Mouse (Mus musculus) heart, embryonic 13.5 days (tissue): ENCODE results near the gene Lrrc29. TPM values are rescaled to one million over a fixed set of nuclear protein-coding genes. Genes with fewer than 3 reads are reported as not detected.
"Not testable (repeated sequence)": the region's sequence is repeated elsewhere in the genome, so short reads cannot be mapped to it uniquely, and the experiment has no call there.

Source experiments
- ATAC-seq: fragments of 200-750 bp; cut with Nextera tagmentation; 2 replicates; pipeline ENCODE4 v1.8.0; 2017; ENCODE audit warnings: moderate TSS enrichment; ENCODE audit not compliant: insufficient number of reproducible peaks, low FRiP score, low TSS enrichment; ENCODE audit errors: extremely low read depth
- H3K27ac ChIP-seq: fragments of 300-500 bp; sonication (generic); replicated peaks from 2 replicates; pipeline ENCODE4 v1.5.1; 2015; ENCODE audit warnings: moderate library complexity, mild to moderate bottlenecking, inconsistent platforms
- H3K27me3 ChIP-seq: fragments of 300-500 bp; sonication (generic); replicated peaks from 2 replicates; pipeline ENCODE4 v1.6.1; 2015; ENCODE audit warnings: mild to moderate bottlenecking, inconsistent platforms
- H3K36me3 ChIP-seq: fragments of 300-500 bp; sonication (generic); 2 replicates; pipeline ENCODE4 v1.6.1; 2015; ENCODE audit warnings: mild to moderate bottlenecking, inconsistent platforms
- H3K4me1 ChIP-seq: fragments of 300-500 bp; sonication (generic); 2 replicates; pipeline ENCODE4 v1.6.1; 2015; ENCODE audit warnings: inconsistent platforms
- H3K4me2 ChIP-seq: fragments of 300-500 bp; sonication (generic); 2 replicates; pipeline ENCODE4 v1.6.1; 2015; ENCODE audit warnings: inconsistent platforms, mild to moderate bottlenecking, moderate library complexity
- H3K4me3 ChIP-seq: fragments of 300-500 bp; sonication (generic); 2 replicates; pipeline ENCODE4 v1.5.1; 2015; ENCODE audit warnings: moderate library complexity, mild to moderate bottlenecking, inconsistent platforms
- H3K9ac ChIP-seq: fragments of 300-500 bp; sonication (generic); 2 replicates; pipeline ENCODE4 v1.6.1; 2015; ENCODE audit warnings: inconsistent platforms, mild to moderate bottlenecking, moderate library complexity
- H3K9me3 ChIP-seq: fragments of 300-500 bp; sonication (generic); 2 replicates; pipeline ENCODE4 v1.6.1; 2016; ENCODE audit warnings: inconsistent platforms
- WGBS: fragments of 180-500 bp; shearing (Covaris S2); methylation state at CpG from one replicate; pipeline ENCODE4 v1.1.7; 2015; ENCODE audit warnings: mixed read lengths; 5-methylcytosine and 5-hydroxymethylcytosine counted together
- polyA plus RNA-seq: library from polyadenylated mRNA; unstranded; fragments of >200 nt; fragmentation: Nextera tagmentation; extraction: Ambion mirVana; gene quantifications from 2 replicates; pipeline ENCODE4 v1.2.1, GENCODE M21; 2015

Gene Lrrc29
- polyA plus RNA-seq, 1 experiment from 2014 or later, result 1.2 TPM

DNA sequence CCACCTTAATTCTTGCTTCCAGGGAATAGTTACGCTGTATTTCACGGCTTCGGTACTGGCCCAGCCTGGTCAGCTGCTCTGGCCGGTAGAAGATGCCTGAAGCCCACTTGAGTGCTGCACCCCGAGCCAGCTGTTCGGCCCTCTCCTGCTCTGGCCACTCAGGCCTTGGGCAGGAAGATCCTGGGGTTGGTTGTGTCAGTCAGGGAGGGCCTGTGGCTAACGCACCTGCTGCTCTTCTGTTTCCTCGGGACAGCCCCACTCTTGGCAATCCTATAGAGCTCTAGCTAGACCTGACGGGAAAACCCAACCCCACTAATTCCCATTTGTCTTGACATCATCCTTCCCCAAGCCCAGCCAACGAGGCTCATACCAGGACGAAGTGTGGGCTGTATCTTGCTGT, 30.8 kb downstream of the Lrrc29 start:
- ATAC-seq, result no peak
- 45% methylated on average over 11 of the region's 11 CpGs for WGBS

DNA sequence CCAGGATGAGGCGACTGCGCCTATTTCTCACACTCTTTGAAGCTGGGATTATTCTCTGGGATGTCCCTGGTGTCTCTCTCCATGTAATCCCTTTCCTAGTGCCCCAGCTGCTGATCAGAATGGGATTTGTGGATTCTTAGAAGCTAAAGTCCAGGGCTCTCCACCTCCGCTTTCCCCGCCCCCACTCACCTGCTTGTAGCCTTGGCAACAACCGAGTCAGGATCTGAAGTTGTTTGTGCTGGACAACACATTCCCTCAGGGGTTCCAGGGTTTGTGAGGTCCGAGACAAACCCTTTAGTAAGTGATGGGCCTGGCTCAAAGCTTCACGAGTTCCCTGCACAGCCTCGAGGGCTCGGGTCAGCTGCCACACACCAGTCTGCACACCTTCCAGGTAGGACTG, 31.3 kb downstream of the Lrrc29 start:
- H3K27ac ChIP-seq, result no peak overlapping the region
- peak overlapping the region; percentile 40 for H3K4me3 ChIP-seq
- ATAC-seq, result no peak
- peaks cover 12% of the 10 kb centered on the region for H3K36me3 ChIP-seq
- peaks cover 40% of the 10 kb centered on the region for H3K27me3 ChIP-seq
- 70% methylated on average over 9 of the region's 9 CpGs for WGBS
- H3K4me2 ChIP-seq, result peak overlapping the region; percentile 98
- peaks cover 38% of the 10 kb centered on the region for H3K4me1 ChIP-seq
- no peaks in the 10 kb centered on the region for H3K9me3 ChIP-seq
- H3K9ac ChIP-seq, result peak overlapping the region; percentile 61

More for the DNA sequence above, 30.8 kb downstream of the Lrrc29 start:
- peak overlapping the region; percentile 98 for H3K4me2 ChIP-seq
- peak overlapping the region; percentile 75 for H3K27ac ChIP-seq
- peaks cover 17% of the 10 kb centered on the region for H3K36me3 ChIP-seq
- no peaks in the 10 kb centered on the region for H3K9me3 ChIP-seq
- H3K27me3 ChIP-seq, result peaks cover 35% of the 10 kb centered on the region
- H3K9ac ChIP-seq, result peak overlapping the region; percentile 61
- peaks cover 37% of the 10 kb centered on the region for H3K4me1 ChIP-seq
- peak overlapping the region; percentile 40 for H3K4me3 ChIP-seq

DNA sequence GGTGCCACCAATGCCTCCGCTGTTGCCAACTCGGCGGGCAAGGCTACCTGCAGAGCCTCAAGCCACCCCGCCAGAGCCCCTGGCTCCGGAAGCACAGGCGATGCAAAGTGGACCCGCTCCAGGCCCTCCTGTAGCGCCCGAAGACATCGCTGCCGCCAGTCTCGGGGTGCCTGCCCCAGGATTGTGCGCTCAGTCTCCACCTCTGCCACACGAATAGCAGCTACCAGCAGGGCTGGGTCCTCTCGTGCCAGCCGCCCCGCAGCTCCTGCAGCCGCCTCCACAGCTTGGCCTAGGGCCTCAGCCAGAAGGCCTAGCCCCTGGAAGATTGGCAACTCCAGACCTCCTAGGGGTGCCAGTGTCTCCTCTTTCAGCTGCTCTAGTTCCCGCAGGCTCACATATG, 32.7 kb downstream of the Lrrc29 start:
- ATAC-seq, result no peak

DNA sequence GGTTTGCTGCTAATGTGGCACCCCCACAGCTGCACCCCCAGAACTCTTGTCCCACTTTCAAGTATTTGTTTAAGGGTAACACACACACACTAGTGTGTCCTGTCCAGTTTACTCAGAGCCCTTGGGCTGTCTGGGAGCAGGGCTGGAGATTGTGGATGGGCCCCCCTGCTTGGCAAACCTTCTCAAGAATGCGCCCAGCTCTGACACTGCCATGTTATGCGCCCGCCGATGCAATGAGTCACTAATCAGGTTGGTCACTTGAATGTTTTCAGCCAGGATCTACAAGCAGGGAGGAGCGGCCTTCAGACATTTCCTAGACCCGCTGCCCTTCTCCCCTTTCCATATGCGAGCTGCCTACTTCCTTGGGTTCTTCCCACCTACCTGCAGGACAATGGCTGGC, 33.6 kb downstream of the Lrrc29 start:
- H3K4me1 ChIP-seq, result peaks cover 39% of the 10 kb centered on the region
- H3K27ac ChIP-seq, result no peak overlapping the region
- WGBS, result 68% methylated on average over 7 of the region's 7 CpGs
- no peaks in the 10 kb centered on the region for H3K36me3 ChIP-seq
- no peak overlapping the region for H3K9ac ChIP-seq
- H3K4me3 ChIP-seq, result no peak overlapping the region
- H3K9me3 ChIP-seq, result no peaks in the 10 kb centered on the region
- no peak overlapping the region for H3K4me2 ChIP-seq
- ATAC-seq, result no peak
- H3K27me3 ChIP-seq, result peaks cover 42% of the 10 kb centered on the region

More for the DNA sequence above, 32.7 kb downstream of the Lrrc29 start:
- Histone ChIP-seq H3K9me3 (no peaks in the 10 kb centered on the region), H3K27me3 (peaks cover 42% of the 10 kb centered on the region), H3K36me3 (no peaks in the 10 kb centered on the region), H3K4me1 (peaks cover 39% of the 10 kb centered on the region), H3K4me2 (no peak overlapping the region), H3K4me3 (no peak overlapping the region), H3K9ac (no peak overlapping the region), H3K27ac (no peak overlapping the region)
- WGBS, result 60% methylated on average over 19 of the region's 19 CpGs

DNA sequence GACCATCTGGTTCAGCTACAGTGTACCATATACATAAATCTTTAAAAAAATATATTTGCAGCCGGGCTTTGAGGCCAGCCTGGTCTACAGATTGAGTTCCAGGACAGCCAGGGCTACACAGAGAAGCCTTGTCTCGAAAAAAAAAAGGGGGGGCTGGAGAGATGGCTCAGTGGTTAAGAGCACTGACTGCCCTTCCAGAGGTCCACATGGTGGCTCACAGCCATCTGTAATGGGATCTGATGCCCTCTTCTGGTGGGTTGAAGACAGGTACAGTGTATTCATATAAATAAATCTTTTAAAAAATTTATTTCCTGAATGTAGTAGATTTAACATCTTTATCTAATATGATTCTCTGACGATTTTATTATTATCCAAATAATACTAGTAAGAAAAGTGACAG, 34.3 kb downstream of the Lrrc29 start:
- H3K27ac ChIP-seq, H3K4me2 ChIP-seq, H3K9me3 ChIP-seq, H3K4me3 ChIP-seq, ATAC-seq, H3K36me3 ChIP-seq, H3K9ac ChIP-seq: not testable (repeated sequence)
- 56% methylated on average over 3 of the region's 3 CpGs for WGBS
- Histone ChIP-seq H3K27me3 (peaks cover 42% of the 10 kb centered on the region), H3K4me1 (peaks cover 34% of the 10 kb centered on the region)

DNA sequence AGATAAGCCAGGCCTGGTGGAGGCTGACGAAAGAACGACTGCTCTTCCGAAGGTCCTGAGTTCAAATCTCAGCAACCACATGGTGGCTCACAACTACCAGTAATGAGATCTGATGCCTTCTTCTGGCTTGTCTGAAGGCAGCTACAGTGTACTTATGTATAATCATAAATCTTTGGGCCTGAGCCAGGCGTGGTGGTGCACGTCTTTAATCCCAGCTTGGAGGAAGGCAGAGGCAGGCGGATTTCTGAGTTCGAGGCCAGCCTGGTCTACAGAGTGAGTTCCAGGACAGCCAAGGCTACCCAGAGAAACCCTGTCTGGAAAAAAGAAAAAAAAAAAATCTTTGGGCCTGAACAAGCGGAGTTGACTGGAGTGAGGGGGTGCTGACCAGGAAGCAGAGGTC, 34.7 kb downstream of the Lrrc29 start:
- not testable (repeated sequence) for ATAC-seq, H3K4me2 ChIP-seq, H3K27ac ChIP-seq, H3K4me3 ChIP-seq, H3K9me3 ChIP-seq, H3K9ac ChIP-seq, H3K36me3 ChIP-seq
- peaks cover 30% of the 10 kb centered on the region for H3K4me1 ChIP-seq
- WGBS, result 75% methylated on average over 8 of the region's 8 CpGs
- peaks cover 46% of the 10 kb centered on the region for H3K27me3 ChIP-seq

DNA sequence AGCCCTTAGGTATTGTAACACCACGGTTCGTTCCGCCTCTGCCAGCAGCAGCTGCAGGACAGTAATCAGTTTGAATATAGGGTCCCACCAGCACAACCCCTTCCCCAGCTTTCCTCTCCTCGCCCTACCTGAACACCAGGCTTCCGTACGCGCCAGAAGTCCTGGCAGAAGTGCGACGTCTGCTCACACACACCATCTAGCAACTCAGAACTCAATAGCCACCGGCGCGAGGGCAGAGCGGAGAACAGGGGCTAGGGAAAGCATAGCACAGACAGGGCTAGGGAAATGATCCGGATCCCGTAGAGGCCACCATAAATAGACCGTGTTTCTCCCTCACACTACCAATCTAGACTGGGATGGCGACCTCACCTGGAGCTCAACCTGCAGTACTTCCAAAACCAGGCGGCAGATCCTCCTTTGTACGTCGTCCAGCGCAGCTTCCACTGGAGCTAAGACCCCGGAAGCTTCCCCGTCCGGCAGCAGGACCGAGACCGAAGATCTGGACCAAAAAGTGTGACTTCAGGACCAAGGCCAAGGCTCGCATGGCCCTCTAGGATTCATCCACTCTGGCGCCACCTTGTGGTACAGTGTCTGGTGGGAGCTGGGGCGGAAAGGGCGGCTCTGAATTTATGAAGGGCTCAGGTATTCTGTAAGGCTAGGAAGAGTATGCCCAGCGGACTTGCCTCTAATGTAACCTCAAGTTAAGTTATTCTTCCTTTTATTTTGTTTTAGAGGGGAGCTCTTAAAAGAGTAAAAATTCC, 35.3 kb downstream of the Lrrc29 start:
- Histone ChIP-seq H3K4me2 (peak overlapping the region; percentile 90), H3K9ac (no peak overlapping the region), H3K27me3 (peaks cover 49% of the 10 kb centered on the region), H3K9me3 (no peaks in the 10 kb centered on the region), H3K36me3 (no peaks in the 10 kb centered on the region), H3K27ac (no peak overlapping the region), H3K4me3 (peak overlapping the region; percentile 59), H3K4me1 (peaks cover 26% of the 10 kb centered on the region)
- WGBS, result 8% methylated on average over 31 of the region's 31 CpGs
- ATAC-seq, result no peak

DNA sequence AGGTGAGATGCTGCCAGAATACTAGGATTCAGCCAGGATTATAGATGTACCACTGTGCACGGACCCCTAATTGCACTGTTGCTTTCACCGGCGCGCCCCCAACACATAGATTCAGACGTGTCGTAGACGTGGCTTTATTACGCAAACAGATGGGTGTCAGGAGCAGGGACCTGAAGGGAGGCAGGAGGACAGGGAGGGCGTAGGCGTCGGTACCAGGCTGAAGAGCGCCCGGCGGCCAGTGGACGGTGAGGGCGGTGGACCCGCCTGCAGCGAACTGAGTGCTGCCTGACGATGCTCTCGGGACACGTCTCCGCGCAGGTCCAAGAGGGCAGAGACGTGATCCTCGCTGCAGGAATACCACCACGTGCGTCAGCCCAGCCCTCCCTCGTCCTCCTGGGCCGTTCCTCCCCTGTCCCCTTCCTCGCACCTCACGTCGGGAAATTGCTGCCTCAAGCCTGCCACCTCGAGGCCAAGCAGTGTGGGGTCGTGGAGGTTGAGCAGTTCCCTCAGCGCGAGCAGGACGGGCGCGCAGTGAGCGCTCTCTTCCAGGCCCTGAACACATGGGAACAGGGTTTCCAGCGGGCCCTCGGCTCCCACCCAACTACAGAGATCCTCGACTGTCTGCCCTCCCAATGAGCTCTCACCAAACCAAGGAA, 36.1 kb downstream of the Lrrc29 start, which contains the start of gene 4931428F04Rik:
Gene 4931428F04Rik, minus strand, starts transcription at position 60 of the 656 bp plus-strand sequence.
- 2% methylated on average over 43 of the region's 43 CpGs for WGBS
- Histone ChIP-seq H3K4me2 (peak within 1 kb of the TSS; percentile 90), H3K9ac (peak within 1 kb of the TSS; percentile 76), H3K4me1 (peaks cover 26% of the 10 kb centered on the region), H3K27ac (peak within 1 kb of the TSS; percentile 72), H3K27me3 (peaks cover 51% of the 10 kb centered on the region), H3K9me3 (no peaks in the 10 kb centered on the region), H3K4me3 (peak within 1 kb of the TSS; percentile 59), H3K36me3 (peaks cover 4% of the 10 kb centered on the region; the same call in 1 of the 2 replicates)
- ATAC-seq, result peak; percentile 32; the same call in 1 of the 2 replicates

DNA sequence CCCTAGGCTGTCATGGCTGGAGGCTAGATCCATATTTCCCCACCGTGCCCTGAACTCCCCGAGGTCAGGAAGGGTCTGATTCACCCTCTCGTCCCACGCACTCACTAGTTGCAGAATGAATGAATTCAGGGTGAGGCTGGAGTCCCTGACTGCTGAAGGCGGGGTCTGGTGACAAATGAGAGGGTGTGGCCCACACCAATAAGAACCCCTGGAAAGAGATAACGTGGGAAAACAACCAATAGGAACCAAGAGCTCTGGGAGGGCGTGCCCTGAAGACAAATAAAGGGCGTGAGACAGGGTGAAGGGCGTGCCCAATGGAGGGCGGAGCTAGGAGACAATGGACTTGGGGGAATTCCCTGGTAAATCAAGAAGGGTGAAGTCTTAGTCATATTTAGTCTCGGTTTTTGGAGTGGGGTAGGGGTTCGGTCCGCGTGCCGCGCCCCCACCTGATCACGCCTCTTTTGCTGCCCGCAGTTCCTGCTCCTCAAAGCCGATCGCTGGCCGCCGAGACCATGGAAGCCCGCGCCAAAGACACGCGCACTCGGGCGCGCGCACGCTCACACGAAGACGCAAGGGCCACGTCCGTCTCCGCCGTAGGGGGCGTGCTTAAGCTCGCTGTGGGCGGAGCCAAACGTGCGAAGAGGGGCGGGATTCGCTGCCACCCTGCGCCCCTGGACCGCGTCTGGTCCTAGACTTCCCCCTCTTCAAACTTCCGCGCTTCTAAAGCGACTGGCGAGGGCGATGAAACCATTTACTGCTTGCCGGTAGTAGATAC, 36.9 kb downstream of the Lrrc29 start:
- peaks cover 47% of the 10 kb centered on the region for H3K27me3 ChIP-seq
- peak overlapping the region; percentile 76 for H3K9ac ChIP-seq
- peak overlapping the region; percentile 59 for H3K4me3 ChIP-seq
- ATAC-seq, result peak; percentile 81
- peak overlapping the region; percentile 90 for H3K4me2 ChIP-seq
- H3K4me1 ChIP-seq, result peaks cover 26% of the 10 kb centered on the region
- no peaks in the 10 kb centered on the region for H3K9me3 ChIP-seq
- WGBS, result 1% methylated on average over 53 of the region's 53 CpGs
- H3K27ac ChIP-seq, result peak overlapping the region; percentile 72
- H3K36me3 ChIP-seq, result peaks cover 4% of the 10 kb centered on the region; the same call in 1 of the 2 replicates

DNA sequence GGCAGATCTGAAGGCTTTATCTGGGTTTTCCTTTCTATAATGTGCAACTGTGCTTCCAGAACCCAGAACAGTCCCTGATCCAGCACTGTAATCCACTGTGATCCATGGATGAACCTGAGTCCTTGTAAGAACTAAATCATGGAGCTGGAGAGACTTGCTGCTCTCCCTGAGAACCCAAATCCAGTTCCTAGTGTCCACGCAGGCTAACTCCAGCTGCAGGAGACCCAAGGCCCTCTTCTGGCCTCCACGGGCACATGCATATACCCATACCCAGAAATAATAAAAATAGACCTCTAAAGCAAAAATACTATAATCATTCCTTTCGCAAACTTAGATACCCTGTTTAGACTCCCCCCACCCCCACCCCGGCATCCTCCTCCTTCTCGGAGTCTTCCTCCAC, 37.8 kb downstream of the Lrrc29 start:
- Histone ChIP-seq H3K9ac (no peak overlapping the region), H3K27me3 (peaks cover 44% of the 10 kb centered on the region)
- WGBS, result 86% methylated on average over 5 of the region's 5 CpGs

DNA sequence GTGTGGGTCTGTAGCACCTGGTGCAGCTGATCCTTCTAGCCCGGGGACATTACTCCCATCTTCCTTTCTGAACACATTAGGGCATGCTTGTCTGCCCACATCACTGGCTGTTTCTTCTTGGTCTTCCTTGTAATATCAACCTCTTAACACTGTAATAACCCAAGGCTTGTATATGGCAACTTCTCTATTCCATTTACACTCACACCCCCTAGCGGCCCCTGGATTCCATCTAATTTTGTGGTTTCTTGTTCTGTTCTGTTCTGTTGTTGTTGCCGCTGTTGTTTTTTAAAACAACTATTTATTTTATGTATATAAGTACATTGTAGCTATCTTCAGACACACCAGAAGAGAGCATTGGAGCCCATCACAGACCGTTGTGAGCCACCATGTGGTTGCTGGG, 39.2 kb downstream of the Lrrc29 start:
- no peak overlapping the region for H3K27ac ChIP-seq
- H3K27me3 ChIP-seq, result peaks cover 44% of the 10 kb centered on the region
- H3K4me2 ChIP-seq, result no peak overlapping the region
- H3K9ac ChIP-seq, result no peak overlapping the region
- peaks cover 13% of the 10 kb centered on the region for H3K36me3 ChIP-seq
- 87% methylated on average over 4 of the region's 4 CpGs for WGBS
- no peaks in the 10 kb centered on the region for H3K9me3 ChIP-seq
- H3K4me3 ChIP-seq, result no peak overlapping the region
- H3K4me1 ChIP-seq, result peaks cover 30% of the 10 kb centered on the region
- ATAC-seq, result no peak

More for the DNA sequence above, 37.8 kb downstream of the Lrrc29 start:
- Histone ChIP-seq H3K36me3 (peaks cover 4% of the 10 kb centered on the region; the same call in 1 of the 2 replicates), H3K27ac (no peak overlapping the region), H3K4me2 (peak overlapping the region; percentile 90), H3K9me3 (no peaks in the 10 kb centered on the region), H3K4me3 (peak overlapping the region; percentile 59; the same call in 1 of the 2 replicates), H3K4me1 (peaks cover 27% of the 10 kb centered on the region)
- ATAC-seq, result no peak
